Mouse (Mus musculus) liver, embryonic 15.5 days (tissue): ENCODE results near the gene Gm10719. TPM values are rescaled to one million over a fixed set of nuclear protein-coding genes. Genes with fewer than 3 reads are reported as not detected.
A peak's percentile ranks its signal among the peaks of the same experiment; 100 is the strongest.
"Not testable (repeated sequence)": the region's sequence is repeated elsewhere in the genome, so short reads cannot be mapped to it uniquely, and the experiment has no call there.

Experiments
- ATAC-seq: fragments of 200-750 bp; cut with Nextera tagmentation; 2 replicates; pipeline ENCODE4 v1.8.0; 2017; ENCODE audit warnings: moderate number of reproducible peaks, mild to moderate bottlenecking, moderate library complexity; ENCODE audit not compliant: insufficient read depth
- H3K27ac ChIP-seq: fragments of 300-500 bp; sonication (generic); replicated peaks from 2 replicates; pipeline ENCODE4 v1.5.1; 2015; ENCODE audit warnings: mild to moderate bottlenecking, inconsistent platforms
- H3K27me3 ChIP-seq: fragments of 300-500 bp; sonication (generic); 2 replicates; pipeline ENCODE4 v1.6.1; 2015; ENCODE audit warnings: mild to moderate bottlenecking, inconsistent platforms
- H3K36me3 ChIP-seq: fragments of 300-500 bp; sonication (generic); replicated peaks from 2 replicates; pipeline ENCODE4 v1.6.1; 2015; ENCODE audit warnings: moderate library complexity, mild to moderate bottlenecking, inconsistent platforms
- H3K4me1 ChIP-seq: fragments of 300-500 bp; sonication (generic); replicated peaks from 2 replicates; pipeline ENCODE4 v1.6.1; 2015; ENCODE audit warnings: inconsistent platforms
- H3K4me2 ChIP-seq: fragments of 300-500 bp; sonication (generic); 2 replicates; pipeline ENCODE4 v1.6.1; 2015; ENCODE audit warnings: moderate library complexity, mild to moderate bottlenecking, inconsistent platforms
- H3K4me3 ChIP-seq: fragments of 300-500 bp; sonication (generic); replicated peaks from 2 replicates; pipeline ENCODE4 v1.5.1; 2015; ENCODE audit warnings: mild to moderate bottlenecking, inconsistent platforms
- H3K9ac ChIP-seq: fragments of 300-500 bp; sonication (generic); 2 replicates; pipeline ENCODE4 v1.6.1; 2015; ENCODE audit warnings: moderate library complexity, mild to moderate bottlenecking, inconsistent platforms
- H3K9me3 ChIP-seq: fragments of 300-500 bp; sonication (generic); replicated peaks from 2 replicates; pipeline ENCODE4 v1.6.1; 2016; ENCODE audit warnings: inconsistent platforms
- WGBS: fragments of 180-500 bp; shearing (Covaris S2); methylation state at CpG from one replicate; pipeline ENCODE4 v1.1.7; 2015; ENCODE audit warnings: mixed read lengths; ENCODE audit not compliant: insufficient replicate concordance; 5-methylcytosine and 5-hydroxymethylcytosine counted together
- polyA plus RNA-seq: library from polyadenylated mRNA; unstranded; fragments of >200 nt; fragmentation: Nextera tagmentation; extraction: Ambion mirVana; gene quantifications from 2 replicates; pipeline ENCODE4 v1.2.1, GENCODE M21; 2015

The Gm10719 gene
- polyA plus RNA-seq, 1 experiment from 2014 or later, result not detected

DNA sequence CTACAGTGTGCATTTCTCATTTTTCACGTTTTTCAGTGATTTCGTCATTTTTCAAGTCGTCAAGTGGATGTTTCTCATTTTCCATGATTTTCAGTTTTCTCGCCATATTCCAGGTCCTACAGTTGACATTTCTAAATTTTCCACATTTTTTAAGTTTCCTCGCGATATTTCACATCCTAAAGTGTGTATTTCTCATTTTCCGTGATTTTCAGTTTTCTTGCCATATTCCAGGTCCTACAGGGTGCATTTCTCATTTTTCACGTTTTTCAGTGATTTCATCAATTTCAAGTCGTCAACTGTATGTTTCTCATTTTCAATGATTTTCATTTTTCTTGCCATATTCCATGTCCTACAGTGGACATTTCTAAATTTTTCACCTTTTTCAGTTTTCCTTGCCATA lies 1.9 kb upstream of the Gm10719 start, which contains the start of gene Gm10720:
Gm10720 (plus strand) TSS at position 301 of the 400 bp plus-strand sequence.
- not testable (repeated sequence) for H3K27ac ChIP-seq, H3K27me3 ChIP-seq, H3K36me3 ChIP-seq, H3K4me1 ChIP-seq, ATAC-seq, H3K4me3 ChIP-seq, H3K4me2 ChIP-seq, H3K9me3 ChIP-seq, H3K9ac ChIP-seq
- 49% methylated on average over 5 of the region's 9 CpGs for WGBS

DNA sequence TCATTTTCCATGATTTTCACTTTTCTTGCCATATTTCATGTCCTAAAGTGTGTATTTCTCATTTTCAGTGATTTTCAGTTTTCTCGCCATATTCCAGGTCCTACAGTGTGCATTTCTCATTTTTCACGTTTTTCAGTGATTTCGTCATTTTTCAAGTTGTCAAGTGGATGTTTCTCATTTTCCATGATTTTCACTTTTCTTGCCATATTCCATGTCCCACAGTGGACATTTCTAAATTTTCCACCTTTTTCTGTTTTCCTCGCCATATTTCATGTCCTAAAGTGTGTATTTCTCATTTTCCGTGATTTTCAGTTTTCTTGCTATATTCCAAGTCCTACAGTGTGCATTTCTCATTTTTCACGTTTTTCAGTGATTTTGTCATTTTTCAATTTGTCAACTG lies 1.3 kb upstream of the Gm10719 start:
- not testable (repeated sequence) for H3K4me2 ChIP-seq, H3K9me3 ChIP-seq, H3K9ac ChIP-seq, H3K36me3 ChIP-seq, H3K4me3 ChIP-seq, H3K4me1 ChIP-seq, H3K27me3 ChIP-seq, ATAC-seq, H3K27ac ChIP-seq
- 66% methylated on average over 6 of the region's 6 CpGs for WGBS

- not testable (repeated sequence) for H3K4me2 ChIP-seq, H3K4me3 ChIP-seq, ATAC-seq, H3K9me3 ChIP-seq, H3K36me3 ChIP-seq, H3K4me1 ChIP-seq, H3K27me3 ChIP-seq, H3K27ac ChIP-seq, H3K9ac ChIP-seq
- WGBS, result 52% methylated on average over 9 of the region's 9 CpGs
These were observed 1.7 kb downstream of the Gm10719 start for GRCm38 (mm10) chr9:3018944-3019343.

GRCm38 (mm10) chr9:3019835-3020727 lies 2.9 kb downstream of the Gm10719 start:
- H3K9ac ChIP-seq, H3K4me3 ChIP-seq, H3K27me3 ChIP-seq, H3K36me3 ChIP-seq, H3K9me3 ChIP-seq, H3K4me1 ChIP-seq, H3K4me2 ChIP-seq, H3K27ac ChIP-seq: not testable (repeated sequence)
- ATAC-seq, result peak; percentile 48; the same call in 1 of the 2 replicates
- WGBS, result 64% methylated on average over 17 of the region's 19 CpGs

- not testable (repeated sequence) for H3K4me3 ChIP-seq, H3K27ac ChIP-seq, H3K4me1 ChIP-seq, H3K9me3 ChIP-seq, H3K9ac ChIP-seq, H3K36me3 ChIP-seq, H3K4me2 ChIP-seq, ATAC-seq, H3K27me3 ChIP-seq
- 61% methylated on average over 11 of the region's 13 CpGs for WGBS
These were observed 5.3 kb downstream of the Gm10719 start for GRCm38 (mm10) chr9:3022316-3023008.

- not testable (repeated sequence) for H3K27me3 ChIP-seq, H3K27ac ChIP-seq, H3K9me3 ChIP-seq, H3K4me1 ChIP-seq, H3K36me3 ChIP-seq, H3K4me3 ChIP-seq, ATAC-seq, H3K9ac ChIP-seq, H3K4me2 ChIP-seq
- WGBS, result 57% methylated on average over 12 of the region's 13 CpGs
These were observed 6.2 kb downstream of the Gm10719 start, which contains the start of gene Gm10718 for GRCm38 (mm10) chr9:3023312-3023984. Gm10718 (plus strand) TSS chr9:3023547.

DNA sequence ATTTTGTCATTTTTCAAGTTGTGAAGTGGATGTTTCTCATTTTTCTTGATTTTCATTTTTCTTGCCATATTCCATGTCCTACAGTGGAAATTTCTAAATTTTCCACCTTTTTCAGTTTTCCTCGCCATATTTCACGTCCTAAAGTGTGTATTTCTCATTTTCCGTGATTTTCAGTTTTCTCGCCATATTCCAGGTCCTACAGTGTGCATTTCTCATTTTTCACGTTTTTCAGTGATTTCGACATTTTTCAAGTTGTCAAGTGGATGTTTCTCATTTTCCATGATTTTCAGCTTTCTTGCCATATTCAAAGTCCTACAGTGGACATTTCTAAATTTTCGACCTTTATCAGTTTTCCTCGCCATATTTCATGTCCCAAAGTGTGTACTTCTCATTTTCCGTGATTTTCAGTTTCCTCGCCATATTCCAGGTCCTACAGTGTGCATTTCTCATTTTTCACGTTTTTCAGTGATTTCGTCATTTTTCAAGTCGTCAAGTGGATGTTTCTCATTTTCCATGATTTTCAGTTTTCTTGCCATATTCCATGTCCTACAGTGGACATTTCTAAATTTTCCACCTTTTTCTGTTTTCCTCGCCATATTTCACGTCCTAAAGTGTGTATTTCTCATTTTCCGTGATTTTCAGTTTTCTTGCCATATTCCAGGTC lies 6.9 kb downstream of the Gm10719 start:
- H3K27ac ChIP-seq, ATAC-seq, H3K36me3 ChIP-seq, H3K4me3 ChIP-seq, H3K9me3 ChIP-seq, H3K4me2 ChIP-seq, H3K9ac ChIP-seq, H3K27me3 ChIP-seq, H3K4me1 ChIP-seq: not testable (repeated sequence)
- WGBS, result 62% methylated on average over 16 of the region's 16 CpGs

DNA sequence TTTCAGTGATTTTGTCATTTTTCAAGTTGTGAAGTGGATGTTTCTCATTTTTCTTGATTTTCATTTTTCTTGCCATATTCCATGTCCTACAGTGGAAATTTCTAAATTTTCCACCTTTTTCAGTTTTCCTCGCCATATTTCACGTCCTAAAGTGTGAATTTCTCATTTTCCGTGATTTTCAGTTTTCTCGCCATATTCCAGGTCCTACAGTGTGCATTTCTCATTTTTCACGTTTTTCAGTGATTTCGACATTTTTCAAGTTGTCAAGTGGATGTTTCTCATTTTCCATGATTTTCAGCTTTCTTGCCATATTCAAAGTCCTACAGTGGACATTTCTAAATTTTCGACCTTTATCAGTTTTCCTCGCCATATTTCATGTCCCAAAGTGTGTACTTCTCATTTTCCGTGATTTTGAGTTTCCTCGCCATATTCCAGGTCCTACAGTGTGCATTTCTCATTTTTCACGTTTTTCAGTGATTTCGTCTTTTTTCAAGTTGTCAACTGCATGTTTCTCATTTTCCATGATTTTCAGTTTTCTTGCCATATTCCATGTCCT lies 7.8 kb downstream of the Gm10719 start, which contains the start of gene Gm10717:
Gm10717 (plus strand) TSS at position 506 of the 556 bp plus-strand sequence.
- not testable (repeated sequence) for H3K27ac ChIP-seq, H3K4me2 ChIP-seq, H3K4me1 ChIP-seq, H3K9me3 ChIP-seq, H3K36me3 ChIP-seq, H3K27me3 ChIP-seq, H3K9ac ChIP-seq, H3K4me3 ChIP-seq, ATAC-seq
- 61% methylated on average over 12 of the region's 12 CpGs for WGBS

- H3K4me1 ChIP-seq, H3K4me3 ChIP-seq, H3K27ac ChIP-seq, H3K9ac ChIP-seq, H3K9me3 ChIP-seq, H3K36me3 ChIP-seq, H3K27me3 ChIP-seq, ATAC-seq, H3K4me2 ChIP-seq: not testable (repeated sequence)
- WGBS, result 55% methylated on average over 6 of the region's 6 CpGs
These were observed 8.4 kb downstream of the Gm10719 start for GRCm38 (mm10) chr9:3025653-3026052.

DNA sequence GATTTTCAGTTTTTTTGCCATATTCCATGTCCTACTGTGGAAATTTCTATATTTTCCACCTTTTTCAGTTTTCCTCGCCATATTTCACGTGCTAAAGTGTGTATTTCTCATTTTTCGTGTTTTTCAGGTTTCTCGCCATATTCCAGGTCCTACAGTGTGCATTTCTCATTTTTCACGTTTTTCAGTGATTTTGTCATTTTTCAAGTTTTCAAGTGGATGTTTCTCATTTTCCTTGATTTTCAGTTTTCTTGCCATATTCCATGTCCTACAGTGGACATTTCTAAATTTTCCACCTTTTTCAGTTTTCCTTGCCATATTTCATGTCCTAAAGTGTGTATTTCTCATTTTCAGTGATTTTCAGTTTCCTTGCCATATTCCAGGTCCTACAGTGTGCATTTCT lies 8.9 kb downstream of the Gm10719 start:
- H3K27ac ChIP-seq, H3K36me3 ChIP-seq, H3K4me1 ChIP-seq, H3K9me3 ChIP-seq, H3K4me2 ChIP-seq, ATAC-seq, H3K27me3 ChIP-seq, H3K9ac ChIP-seq, H3K4me3 ChIP-seq: not testable (repeated sequence)
- 58% methylated on average over 5 of the region's 5 CpGs for WGBS
